Mouse (Mus musculus): ENCODE measurements around the gene Hhatl.

Gene Hhatl

DNA sequence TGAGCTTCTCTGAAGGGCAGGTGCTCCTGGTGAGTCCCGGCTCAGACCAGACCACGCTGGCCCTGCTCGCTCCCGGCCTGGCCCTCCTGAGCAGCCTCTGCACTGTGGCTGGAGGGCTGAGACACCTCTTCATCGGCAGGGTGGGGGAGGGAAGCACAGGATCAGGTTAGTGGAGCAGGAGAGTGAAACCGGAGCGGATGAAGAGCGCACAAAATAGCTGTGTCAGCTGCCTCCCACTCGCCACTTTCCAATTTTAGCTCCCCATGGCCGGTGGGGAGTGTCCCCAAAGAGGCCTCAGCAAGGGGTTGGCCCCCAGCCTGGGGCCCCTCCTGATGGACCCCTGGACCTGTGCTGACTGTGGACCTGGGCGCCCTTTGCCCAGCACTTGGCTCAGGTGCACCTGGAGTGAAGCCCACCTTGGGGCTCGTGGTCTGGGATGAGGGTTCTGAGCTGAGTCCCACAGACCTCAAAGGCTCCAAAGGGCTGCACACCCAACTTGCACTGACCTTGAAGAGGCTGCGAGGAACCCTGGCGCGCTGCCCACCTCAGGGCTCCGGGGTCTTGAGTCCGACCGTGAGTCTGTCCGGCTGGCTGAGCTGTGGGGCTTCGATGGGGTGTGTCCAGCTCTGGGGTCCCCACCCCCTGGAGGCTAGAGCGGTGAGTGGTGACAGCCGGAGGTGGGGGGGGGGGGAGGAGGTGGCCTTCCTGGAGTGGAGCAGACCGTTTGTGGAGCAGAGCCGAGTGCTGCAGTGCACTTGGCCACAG, at the start of gene Hhatl:
Hhatl (minus strand) TSS at position 751 of the 765 bp plus-strand sequence.
- no peak for DNase-seq (ENCODE audit: low read depth, low spot score)

DNA sequence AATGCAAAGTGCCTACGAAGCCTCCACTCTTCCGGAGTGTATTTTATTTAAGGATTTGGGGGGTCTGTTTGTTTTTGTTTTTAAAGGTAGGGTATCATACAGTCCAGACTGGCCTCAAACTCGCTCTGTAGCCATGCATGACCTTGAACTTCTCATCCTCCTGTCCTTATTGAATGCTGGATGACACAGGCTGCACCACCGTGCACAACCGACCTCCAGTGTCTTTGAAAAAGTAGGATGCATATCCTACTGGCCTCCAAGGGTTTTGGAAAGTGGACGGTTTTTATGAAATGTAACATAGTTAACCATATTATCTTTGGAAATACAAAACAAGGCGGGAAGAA, 47.3 kb upstream of the Hhatl start:
- no peak for DNase-seq (ENCODE audit: low read depth, low spot score)

DNA sequence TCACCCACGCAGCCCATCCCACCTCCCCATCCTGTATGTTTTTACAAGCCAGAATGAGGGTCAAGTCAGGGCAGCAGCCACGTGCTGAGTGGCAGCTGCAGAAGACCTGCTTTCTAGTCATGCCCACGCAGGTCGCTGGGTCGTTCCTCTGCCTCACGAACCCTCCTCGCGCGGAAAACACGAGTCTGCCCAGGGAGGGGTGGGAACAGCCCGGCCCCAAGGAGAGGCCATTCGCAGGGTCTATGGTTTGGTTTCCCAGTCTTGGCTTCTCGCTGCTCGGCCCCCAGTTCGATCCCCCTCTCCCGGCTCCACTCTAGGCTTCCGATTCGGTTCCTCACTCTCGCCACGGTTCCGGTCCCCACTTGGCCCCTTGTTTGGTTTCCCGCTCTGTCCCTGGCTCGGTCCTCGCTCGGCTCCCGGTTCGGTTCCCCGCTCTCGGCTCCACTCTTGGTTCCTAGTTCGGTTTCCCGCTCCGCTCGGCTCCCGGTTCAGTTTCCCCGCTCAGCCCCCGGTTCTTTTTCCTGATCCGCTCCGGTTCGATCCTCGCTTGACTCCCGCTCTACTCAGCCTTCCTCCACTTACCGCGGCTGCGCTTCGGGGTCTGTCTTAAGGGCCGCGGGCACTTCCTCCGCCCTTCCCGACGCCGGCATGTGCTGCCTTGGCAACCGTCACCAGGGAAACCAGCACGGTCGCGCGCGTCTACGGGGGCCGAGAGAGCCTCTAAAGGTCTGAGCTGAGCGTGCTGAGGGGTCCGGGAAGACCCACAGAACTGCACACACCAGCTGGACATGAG, 46.7 kb upstream of the Hhatl start, which contains the start of gene Ccdc13:
Ccdc13 (minus strand) TSS at position 633 of the 793 bp plus-strand sequence.
- DNase-seq (ENCODE audit: low read depth, low spot score), result no peak

DNA sequence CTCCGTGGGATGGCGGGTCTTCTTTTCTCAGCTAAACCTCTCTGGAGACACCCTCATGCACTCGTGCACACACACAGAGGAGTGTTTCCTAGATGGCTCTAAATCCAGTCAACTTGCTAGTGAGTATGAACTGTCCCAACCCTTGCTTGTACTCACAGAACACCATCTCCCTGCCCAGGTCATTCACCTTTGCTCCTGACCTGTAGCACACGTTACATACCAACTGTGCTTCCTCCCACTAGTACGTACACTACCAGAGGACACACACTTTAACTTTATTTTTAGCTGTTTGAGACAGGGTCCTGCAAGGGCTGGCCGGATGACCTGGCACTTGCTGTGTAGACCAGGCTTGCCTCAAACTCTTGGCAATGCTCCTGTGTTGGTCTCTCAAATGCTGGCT, 45.7 kb upstream of the Hhatl start:
- DNase-seq (ENCODE audit: low read depth, low spot score), result no peak

DNA sequence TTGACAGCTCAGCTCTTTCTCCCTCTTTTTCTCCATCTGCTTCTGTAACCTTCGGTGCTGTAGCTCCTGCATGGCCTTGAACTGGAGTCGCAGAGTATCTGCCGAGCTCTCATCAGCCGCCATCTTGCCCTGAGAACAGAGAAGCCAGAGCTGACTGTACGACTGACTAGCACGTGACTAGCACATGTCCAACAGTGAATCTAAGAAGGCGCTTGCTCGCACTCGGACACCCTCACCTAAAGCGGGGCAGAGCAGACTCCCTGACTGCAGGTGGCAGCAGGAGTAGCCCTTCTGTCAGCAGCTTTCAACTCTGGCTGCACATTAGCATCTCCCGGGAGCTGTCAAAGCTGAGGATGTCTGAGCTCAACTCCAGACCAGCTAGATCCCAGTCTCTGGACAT, 41.5 kb upstream of the Hhatl start:
- DNase-seq (ENCODE audit: low read depth, low spot score), result no peak

DNA sequence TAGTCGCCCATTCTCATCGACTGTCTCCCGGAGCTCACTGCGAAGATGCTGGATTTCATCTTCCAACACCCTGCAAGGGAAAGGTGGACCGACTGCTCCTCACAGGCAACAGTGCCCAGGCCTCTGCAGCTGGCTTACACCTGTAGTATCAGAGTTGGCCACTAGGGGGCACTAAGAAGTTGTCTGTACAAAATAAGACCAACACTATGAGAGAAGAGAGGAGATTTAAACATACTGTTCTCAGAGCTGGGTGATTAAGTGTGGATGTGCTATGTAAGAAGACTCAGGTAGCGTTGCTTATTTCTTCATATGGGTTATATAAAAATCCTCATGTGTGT, 38.6 kb upstream of the Hhatl start:
- peak; percentile 61 for DNase-seq (ENCODE audit: low read depth, low spot score)

DNA sequence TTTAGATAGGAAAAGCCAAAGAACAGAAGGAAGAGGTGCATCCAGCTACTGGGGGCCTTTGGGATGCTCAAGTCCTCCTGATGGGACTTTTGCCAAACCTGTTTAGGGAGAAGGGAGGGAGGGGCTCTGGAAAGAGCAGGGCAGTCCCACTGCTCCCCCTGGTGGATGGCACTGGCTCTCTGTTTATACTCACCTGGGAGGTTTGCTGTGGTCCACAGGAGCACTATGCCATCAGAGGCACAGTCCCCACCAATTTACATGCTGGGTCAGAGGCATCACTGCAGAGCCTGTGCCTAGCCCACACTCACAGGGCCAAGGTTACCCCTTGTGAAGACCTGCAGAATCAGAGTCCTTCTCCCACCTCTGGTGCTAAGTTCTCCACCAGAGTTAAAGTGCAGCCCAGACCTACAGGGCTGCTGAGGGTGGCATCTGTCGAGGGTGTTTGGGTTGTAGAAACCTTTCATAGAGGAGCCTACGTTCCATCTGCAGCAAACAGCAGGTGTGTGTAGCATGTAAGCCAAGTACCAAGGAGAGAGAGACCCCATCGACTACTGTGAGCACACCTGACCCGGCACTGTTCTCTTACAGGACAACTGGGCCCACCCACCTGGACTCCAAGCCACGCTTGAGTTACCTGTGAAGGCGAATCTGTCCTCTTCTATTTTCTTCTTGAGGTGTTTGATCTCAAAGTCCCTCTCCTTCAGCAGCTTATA, 38.1 kb upstream of the Hhatl start:
- no peak for DNase-seq (ENCODE audit: low read depth, low spot score)

DNA sequence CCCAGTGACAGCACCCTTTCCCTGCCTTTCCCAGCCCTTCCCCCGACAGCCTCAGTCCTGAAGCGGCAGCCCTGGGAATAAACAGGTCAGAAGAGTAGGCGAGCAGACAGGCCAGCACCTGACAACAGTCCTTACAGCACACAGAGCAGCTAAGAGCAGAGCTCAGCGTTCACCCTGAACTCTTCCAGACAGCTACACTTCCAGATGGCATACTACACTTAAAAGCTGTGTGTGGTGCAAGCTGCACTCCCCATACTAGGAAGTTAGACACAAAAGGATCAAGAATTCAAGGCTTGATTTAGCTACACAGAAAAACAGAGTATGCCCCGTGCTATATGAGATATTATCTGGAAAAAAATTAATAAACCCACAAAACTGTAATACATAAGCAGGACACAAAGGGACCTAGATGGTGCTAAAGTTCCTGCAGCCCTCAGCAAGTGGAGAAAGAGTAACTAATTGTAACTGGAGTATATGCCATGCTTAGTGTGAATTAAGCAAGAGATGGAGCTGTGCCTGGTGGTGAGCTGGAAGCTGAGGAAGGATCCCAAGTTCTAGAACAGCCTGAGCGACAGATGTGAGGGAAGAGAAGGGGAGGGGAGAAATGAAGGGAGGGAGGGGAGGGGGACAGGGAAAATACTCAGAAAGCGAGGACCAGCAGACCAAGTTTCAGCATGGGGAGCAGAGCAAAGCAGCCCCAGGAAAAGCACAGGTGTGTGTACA, 37.1 kb upstream of the Hhatl start:
- no peak for DNase-seq (ENCODE audit: low read depth, low spot score)

DNA sequence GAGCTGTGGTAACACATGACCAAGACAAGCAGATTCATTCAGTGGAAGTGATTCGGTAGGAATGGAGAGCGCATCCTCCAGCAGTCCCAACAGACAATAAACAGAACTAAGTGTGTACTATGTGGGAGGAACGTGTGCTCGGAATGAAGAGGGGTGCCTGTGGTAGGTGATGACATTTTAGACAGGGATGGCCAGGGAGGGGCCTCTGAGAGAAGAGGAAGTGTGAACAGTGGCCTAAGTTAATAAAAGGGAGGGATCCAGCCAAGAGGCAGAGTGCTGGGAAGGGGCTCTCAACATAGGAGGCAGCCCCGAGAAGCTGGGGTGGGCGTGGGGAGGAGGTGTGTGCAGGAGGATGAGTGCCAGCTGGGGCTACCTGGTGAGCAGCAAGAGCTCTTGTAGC, 36.0 kb upstream of the Hhatl start:
- no peak for DNase-seq (ENCODE audit: low read depth, low spot score)

DNA sequence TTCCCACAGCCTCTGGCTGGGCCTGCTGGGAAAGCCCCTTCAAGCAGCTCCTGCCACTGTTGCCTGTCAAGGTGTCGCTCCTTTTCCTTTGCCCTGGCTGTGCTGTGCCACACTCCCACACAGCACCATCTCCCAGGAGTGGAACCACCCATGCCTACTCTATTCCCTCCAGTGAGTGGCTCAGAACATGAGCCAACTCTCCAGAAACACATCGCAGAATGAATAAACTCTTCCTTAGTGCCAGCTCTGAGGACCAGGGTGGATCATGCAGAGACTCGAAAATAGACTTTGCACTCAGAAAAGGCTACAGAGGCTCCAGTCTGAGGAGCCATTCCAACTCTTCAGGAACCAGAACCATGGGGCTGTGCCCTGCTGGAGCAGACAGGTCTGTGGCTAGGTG, 34.0 kb upstream of the Hhatl start:
- no peak for DNase-seq (ENCODE audit: low read depth, low spot score)

DNA sequence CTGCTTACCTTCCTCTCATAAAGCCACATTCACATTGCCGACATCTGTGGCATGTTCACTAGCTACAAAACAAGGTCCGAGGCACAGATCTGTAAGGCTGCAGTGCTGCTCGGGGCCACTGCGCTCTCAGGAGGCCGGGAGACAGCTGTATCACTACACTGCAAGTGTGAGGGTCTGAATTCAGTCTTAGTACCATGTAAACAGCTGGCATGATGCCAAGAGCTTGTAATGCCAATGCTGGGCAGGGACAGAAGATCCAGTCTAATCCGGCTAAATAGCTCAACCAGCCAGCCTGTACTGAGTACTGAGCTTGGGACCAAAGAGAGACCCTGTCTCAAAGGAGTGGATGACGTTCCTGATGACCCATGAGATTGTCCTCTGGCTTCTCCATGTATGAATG, 31.7 kb upstream of the Hhatl start:
- no peak for DNase-seq (ENCODE audit: low read depth, low spot score)

DNA sequence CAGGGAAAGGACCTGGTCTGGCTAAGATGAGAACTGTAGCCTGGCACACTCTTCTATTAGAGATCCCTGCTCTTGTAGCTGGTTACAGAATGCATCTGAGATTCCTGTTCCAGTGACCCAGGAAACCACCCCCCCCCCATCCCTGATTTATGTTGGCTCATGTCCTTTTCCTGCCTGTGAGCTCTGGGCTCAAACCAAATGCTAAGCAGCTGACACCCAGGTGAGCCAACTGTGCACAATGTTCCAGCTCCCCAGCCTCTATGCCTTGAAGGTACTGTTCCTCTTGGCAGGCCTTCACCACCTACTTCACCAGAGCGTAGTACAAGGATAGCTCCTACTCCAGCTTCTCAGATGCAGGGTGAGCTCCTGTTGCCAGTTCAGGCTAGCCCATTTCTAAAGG, 30.7 kb upstream of the Hhatl start:
- DNase-seq (ENCODE audit: low read depth, low spot score), result no peak

DNA sequence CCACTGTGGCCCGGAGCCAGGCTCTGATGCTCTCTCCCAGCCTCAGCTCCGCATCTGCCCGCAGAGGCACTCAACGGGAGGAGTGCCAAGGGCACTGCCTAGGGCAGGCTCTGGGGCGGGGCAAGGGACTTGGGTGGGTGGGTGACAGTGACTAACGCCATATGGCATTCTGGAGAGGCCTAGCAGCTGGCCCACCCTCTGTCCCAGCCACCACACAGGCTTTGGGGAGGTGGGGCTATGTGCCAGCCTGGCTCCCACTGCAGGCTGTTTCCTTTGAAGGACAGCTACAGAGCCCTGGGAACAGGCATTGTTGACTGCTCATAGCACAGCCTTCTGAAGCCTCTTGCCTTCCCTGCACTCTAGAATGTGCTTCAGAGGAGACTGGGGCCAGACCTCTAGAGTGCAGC, 30.3 kb upstream of the Hhatl start:
- no peak for DNase-seq (ENCODE audit: low read depth, low spot score)

DNA sequence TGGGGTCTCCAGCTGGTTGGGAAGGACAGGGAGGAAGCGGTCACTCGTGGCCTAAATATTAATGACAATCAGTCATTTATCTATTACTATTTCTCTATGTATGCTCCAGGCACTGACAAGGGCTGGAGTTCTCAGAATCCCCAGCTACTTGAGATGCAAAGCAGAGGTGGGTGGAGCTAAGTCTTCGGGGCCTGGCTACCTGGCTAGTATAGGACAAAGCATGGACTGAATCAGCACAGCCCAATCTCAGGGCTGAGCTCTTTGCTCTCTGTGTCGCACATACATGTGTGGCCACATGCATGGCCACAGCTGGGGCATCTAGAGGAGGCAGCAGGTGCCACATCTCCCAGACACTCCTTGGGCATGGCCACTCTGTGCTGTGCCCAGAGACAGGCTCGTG, 28.5 kb upstream of the Hhatl start:
- no peak for DNase-seq (ENCODE audit: low read depth, low spot score)

DNA sequence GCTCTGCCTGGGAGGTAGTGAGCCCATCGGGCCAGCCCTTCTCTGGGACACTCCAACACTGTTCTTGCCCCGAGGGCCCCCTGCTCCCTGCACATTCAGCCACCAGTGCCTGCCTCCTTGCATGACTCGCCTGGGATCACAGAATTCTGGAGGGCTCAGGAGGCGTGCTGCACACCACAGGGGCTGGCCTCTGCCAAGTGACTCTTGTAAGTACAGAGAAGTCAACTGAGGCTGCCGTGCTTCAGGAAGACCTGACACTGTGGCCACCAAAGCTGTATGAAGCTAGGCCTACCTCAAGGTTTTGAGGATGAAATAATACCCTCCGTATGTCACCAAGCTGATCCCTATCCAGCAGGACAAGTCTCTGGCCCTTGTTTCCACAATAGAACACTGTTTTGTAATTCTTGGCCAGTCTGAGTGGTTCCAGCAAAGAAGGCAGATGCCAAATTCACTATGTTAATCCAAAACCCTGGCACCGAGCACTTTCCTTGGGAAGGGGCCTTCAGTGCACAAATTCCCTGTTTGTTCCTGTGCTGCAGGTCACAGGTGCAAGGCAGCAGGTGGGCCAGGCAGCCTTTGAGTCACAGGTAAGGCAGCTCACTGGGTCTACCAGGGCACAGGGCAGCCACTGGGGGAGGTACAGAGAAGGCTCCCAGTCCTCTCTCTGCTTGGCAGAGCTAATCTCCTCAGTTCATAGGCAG, 27.6 kb upstream of the Hhatl start:
- DNase-seq (ENCODE audit: low read depth, low spot score), result no peak

DNA sequence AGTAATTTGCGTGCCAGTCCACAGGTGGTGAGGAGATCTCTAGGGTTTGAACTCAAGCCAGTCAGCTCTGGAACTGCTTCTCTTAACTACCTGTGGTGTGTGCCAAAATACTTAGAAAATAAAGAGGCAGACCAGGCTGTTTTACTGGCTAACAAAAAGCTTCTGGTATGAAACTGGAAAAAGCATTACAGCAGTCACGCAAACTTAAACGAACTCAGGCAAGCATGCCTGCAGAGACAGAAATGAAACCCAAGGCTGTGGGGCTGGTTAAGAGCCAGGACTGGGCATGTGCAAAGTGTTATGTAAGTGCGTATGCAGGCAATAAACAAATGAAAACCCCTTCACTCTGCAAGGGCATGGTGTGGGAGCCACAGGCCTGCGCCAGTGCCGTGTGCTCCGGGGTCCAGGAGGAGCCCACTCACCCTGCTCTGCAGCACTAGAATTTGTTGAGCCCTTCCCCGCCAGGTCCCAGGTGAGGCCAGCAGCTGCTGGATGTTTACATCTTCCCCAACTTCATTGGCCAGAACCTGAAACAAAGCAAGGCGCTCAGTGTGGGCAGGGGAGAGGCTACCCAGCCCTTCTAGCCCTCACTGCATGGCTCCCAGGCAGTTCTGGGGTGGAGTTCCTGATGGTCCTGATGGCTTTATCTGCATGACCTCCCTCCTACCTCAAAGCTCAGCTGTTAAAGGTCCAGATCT, 26.9 kb upstream of the Hhatl start:
- DNase-seq (ENCODE audit: low read depth, low spot score), result no peak

DNA sequence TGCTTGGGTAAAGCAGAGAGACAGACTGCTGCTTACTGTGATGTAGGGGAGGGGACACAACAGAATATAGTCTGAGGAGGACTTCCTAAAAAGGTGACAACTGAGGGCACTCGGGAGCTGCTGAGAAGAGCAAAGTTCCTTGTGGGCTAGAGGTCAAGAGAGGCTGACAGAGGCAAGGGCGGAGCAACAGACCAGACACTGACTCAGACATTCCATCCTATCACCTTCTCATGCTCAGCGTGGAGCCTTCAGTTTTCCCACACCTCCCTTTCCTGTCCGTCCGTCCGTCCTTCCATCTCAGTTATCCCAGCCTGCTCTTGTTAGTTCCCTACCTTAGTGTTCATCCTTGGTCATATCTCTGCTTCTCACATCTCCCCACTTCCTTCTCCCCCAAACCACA, 22.9 kb upstream of the Hhatl start:
- no peak for DNase-seq (ENCODE audit: low read depth, low spot score)

DNA sequence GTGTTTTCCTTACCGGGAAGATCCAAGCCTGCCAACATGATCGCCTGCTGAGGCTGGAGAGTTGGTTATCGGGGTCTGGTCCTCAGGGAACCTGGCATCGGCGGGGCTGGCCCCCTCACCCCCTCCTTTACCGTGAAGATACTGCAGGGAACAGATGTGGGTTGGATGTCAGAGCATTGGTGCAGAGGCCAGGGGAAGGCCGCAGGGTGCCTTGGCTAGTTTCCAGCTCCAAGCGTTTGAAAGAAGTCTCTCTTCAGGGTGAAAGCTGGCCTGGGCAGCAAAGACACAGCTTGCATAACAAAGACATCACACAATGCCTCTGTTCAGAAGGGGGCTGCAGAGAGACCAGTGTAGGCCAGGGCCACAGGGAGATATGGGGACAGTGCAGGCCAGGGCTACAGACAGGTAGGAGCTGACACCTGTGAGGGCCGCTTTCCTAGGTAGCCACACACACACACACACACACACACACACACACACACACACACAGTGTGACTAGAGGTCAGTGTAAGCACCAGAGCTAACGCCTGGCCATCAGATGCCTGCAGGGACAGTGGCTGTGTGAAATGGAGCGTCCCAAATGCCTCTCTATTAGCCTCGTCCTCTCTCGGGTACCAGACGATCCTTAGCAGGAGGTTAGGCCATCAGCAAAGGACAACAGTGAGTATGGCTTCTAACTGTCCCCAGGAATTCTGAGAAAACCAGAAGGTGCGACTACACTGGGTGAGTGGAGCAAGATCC, 17.9 kb upstream of the Hhatl start:
- no peak for DNase-seq (ENCODE audit: low read depth, low spot score)

DNA sequence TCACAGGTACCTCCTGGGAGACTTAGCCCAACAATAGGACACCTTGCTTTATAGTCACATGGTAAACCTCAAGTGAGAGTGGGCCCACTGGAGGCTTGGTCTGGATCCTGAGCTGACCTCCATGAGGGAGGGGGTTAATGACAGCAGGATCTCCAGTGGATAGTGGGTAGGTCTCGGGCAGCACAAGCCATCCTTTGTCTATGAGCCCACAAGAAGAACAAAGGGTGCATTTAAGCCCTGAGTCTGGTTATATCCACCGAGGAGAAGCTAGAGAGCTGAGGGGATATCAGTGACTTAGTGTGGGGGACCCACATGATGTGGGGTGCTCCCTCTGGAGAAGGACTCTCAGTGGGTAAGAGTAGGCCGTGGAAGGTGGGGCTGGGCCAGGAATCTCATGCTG, 16.2 kb upstream of the Hhatl start:
- DNase-seq (ENCODE audit: low read depth, low spot score), result no peak

DNA sequence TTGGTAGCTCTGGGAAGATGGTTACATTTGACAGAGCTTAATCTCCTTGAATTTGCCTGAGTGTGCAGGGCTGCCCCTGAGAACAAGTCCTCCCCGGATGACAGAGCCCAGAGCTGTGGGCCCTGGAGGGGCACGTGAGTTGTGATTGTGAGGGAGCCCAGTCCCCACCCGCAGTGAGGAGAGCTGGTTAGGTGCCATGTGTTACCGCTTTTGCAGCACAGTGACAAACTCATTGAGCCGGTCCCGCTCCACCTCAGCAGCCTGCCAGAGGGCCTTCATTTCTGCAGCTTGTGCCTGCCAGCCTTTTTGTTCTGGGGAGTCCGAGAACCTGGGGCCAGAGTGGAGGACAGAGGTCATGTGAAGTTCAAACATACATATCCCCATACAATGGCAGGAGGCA, 15.6 kb upstream of the Hhatl start:
- DNase-seq (ENCODE audit: low read depth, low spot score), result no peak

Data from c-Kit-negative CD71-positive TER-119-positive erythroid progenitor cells, embryonic 14.5 days (primary cell).